ENCODE assay signal across 9 mouse cellular contexts in the genomic region with DNA sequence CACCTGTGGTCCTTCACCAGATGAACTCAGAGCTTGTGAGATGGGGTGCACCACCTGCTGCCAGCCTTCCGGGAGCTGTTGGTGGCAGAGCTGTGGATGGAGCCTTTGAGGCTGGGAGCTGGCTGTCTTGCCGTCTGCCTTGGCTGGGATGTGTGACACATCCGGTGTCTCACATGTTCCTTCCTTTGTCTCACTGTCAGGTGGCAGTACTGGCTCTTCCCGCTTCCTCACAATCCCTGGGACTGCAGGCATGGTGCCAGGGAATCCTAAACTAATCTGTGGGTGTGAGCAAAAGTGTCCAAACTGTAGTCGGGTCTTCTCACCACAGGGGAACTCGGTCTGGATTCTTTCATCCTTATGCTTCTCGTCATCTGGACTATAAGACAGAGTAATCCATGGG.
DNase-seq lines count a peak whose midpoint lies in the region; TF ChIP-seq lines count a peak whose summit lies in the region.
"Had no signal": no experiment of that assay in that cellular context is flagged by ENCODE, and none has a peak within 500 bp of the region (broad histone marks: within the 10 kb centered on the region; RNA-seq: fewer than 3 reads in every experiment).

No protein-coding gene starts in this region.

- no peak for TF ChIP-seq CTCF in brain, embryonic 14.5 days (IDR thresholded peaks at IDR 0.05; ENCODE audit: borderline replicate concordance, extremely low read depth, insufficient read depth, insufficient read length)

- intact Hi-C loops in heart, postnatal 36 days (cut with DNase I), result no loop called here
- intact Hi-C loops in left cerebral cortex, postnatal 4 days (cut with DNase I), result no loop called here

- DNase-seq in heart, adult 11 months, result peak; percentile 90
- no peak for DNase-seq in heart, postnatal 36 days
- DNase-seq in left cerebral cortex, postnatal 4 days, result peak; percentile 33
- no peak for DNase-seq in left cerebral cortex, adult 8-10 months (ENCODE audit: low spot score in 2 of 2)
- peak; percentile 33 for DNase-seq in Muller cell, postnatal 12 days (ENCODE audit: inconsistent ontology term)
- peak; percentile 62 for DNase-seq in brain, embryonic 14.5 days (ENCODE audit: low read depth)
- DNase-seq in embryo, embryonic 11 days, result no peak
- DNase-seq: spleen, adult 18-20 months; thymus, postnatal 4 days had no signal

- no peak for TF ChIP-seq POLR2A in brain, embryonic 14.5 days (IDR thresholded peaks at IDR 0.05; ENCODE audit: borderline replicate concordance, extremely low read depth, insufficient read depth, insufficient read length, poor library complexity, severe bottlenecking)

Comparison
In these comparisons a context has a peak if more than half of its experiments do, and no peak if none do; other contexts are left out.
1. DNase-seq: peak in heart, adult 11 months (single experiment), left cerebral cortex, postnatal 4 days (single experiment), Muller cell, postnatal 12 days (single experiment) and brain, embryonic 14.5 days (single experiment); none in heart, postnatal 36 days (0 of 2), left cerebral cortex, adult 8-10 months (0 of 2) and embryo, embryonic 11 days (single experiment).